In genomic region chr4:58551820-58552219, GRCm38 (mm10) we compare ENCODE assay signal across 8 mouse cellular contexts. TPM values are rescaled to one million over a fixed set of nuclear protein-coding genes. Genes with fewer than 3 reads are reported as not detected.
DNase-seq lines count a peak whose midpoint lies in the region; ATAC-seq and TF ChIP-seq lines count a peak whose summit lies in the region.

No protein-coding gene starts in this region.

- H3K4me3 ChIP-seq in bone marrow macrophage, adult 2 months (ENCODE audit: insufficient read depth, low read length), result peak overlapping the region; percentile 67; the same call in 1 of the 2 replicates
- H3K4me3 ChIP-seq in forebrain, embryonic 11.5 days (ENCODE audit: low read depth, low read length), result peak overlapping the region; percentile 62
- H3K4me3 ChIP-seq in lung, embryonic 14.5 days (ENCODE audit: low read depth, low read length), result peak overlapping the region; percentile 63

- H3K9ac ChIP-seq in forebrain, embryonic 11.5 days (ENCODE audit: low read length), result no peak overlapping the region
- H3K9ac ChIP-seq in lung, embryonic 14.5 days, result peak overlapping the region; percentile 76

- no peak for TF ChIP-seq POLR2A in bone marrow macrophage, adult 2 months (IDR thresholded peaks at IDR 0.05; ENCODE audit: borderline replicate concordance, low read depth, low read length)

- H3K4me1 ChIP-seq in bone marrow macrophage, adult 2 months (ENCODE audit: control insufficient read depth, insufficient read depth, low read length), result peaks cover under 1% of the 10 kb centered on the region; the same call in 1 of the 2 replicates
- H3K4me1 ChIP-seq in forebrain, embryonic 11.5 days (replicated peaks; ENCODE audit: control insufficient read depth, insufficient read depth, low read length), result peaks cover 5% of the 10 kb centered on the region; the same call in 1 of the 2 replicates
- H3K4me1 ChIP-seq in lung, embryonic 14.5 days (ENCODE audit: insufficient read depth), result peaks cover 11% of the 10 kb centered on the region; the same call in 1 of the 2 replicates

- peak; percentile 97 for TF ChIP-seq CTCF in bone marrow macrophage, adult 2 months (IDR thresholded peaks at IDR 0.05; ENCODE audit: low read depth, low read length)
- TF ChIP-seq CTCF in lung, embryonic 14.5 days (IDR thresholded peaks at IDR 0.05; ENCODE audit: low read depth), result peak; percentile 95

- WGBS in forebrain, embryonic 11.5 days, result 3% methylated on average over 4 of the region's 4 CpGs
- 7% methylated on average over 4 of the region's 4 CpGs for WGBS in lung, embryonic 14.5 days

- H3K27me3 ChIP-seq in forebrain, embryonic 11.5 days (ENCODE audit: control insufficient read depth, insufficient read depth, low read length), result no peaks in the 10 kb centered on the region
- H3K27me3 ChIP-seq in lung, embryonic 14.5 days (ENCODE audit: insufficient read depth, low read length), result no peaks in the 10 kb centered on the region

- intact Hi-C loops in heart, postnatal 10 days (cut with DNase I), result loop anchor here (2.0 to 10.0 kb wide), 3 partner anchors 110 to 287 kb away; no protein-coding TSS in a partner anchor

- H3K4me2 ChIP-seq in forebrain, embryonic 11.5 days (ENCODE audit: low read depth, low read length, severe bottlenecking), result peak overlapping the region; percentile 75; the same call in 1 of the 2 replicates
- peak overlapping the region; percentile 71 for H3K4me2 ChIP-seq in lung, embryonic 14.5 days

- no peaks in the 10 kb centered on the region for H3K9me3 ChIP-seq in forebrain, embryonic 11.5 days (ENCODE audit: control insufficient read depth, low read length)
- no peaks in the 10 kb centered on the region for H3K9me3 ChIP-seq in lung, embryonic 14.5 days (ENCODE audit: low read depth, low read length)

- DNase-seq in 416B (ENCODE audit: low read depth), result peak; percentile 86
- peak; percentile 95 for DNase-seq in forebrain, embryonic 11.5 days (ENCODE audit: low spot score)
- peak; percentile 82 to 84 for DNase-seq in heart, postnatal 10 days
- peak; percentile 54 to 83 for DNase-seq in kidney, postnatal 36 days
- DNase-seq in lung, embryonic 14.5 days, result peak; percentile 92
- peak; percentile 29 for DNase-seq in ovary, adult 18-20 months (ENCODE audit: low spot score)
- DNase-seq in thymus, postnatal 36 days, result peak; percentile 42 to 49

- no peaks in the 10 kb centered on the region for H3K36me3 ChIP-seq in forebrain, embryonic 11.5 days (ENCODE audit: control insufficient read depth, insufficient read depth, low read length)
- H3K36me3 ChIP-seq in lung, embryonic 14.5 days (ENCODE audit: insufficient read depth), result no peaks in the 10 kb centered on the region

- ATAC-seq in forebrain, embryonic 11.5 days (replicated peaks; ENCODE audit: low FRiP score), result no peak
- ATAC-seq in lung, embryonic 14.5 days (ENCODE audit: insufficient read depth), result no peak

- H3K27ac ChIP-seq in bone marrow macrophage, adult 2 months (ENCODE audit: insufficient read depth, low read depth, low read length), result no peak overlapping the region
- H3K27ac ChIP-seq in forebrain, embryonic 11.5 days (ENCODE audit: low read depth, low read length), result no peak overlapping the region
- H3K27ac ChIP-seq in lung, embryonic 14.5 days (ENCODE audit: low read depth), result peak overlapping the region; percentile 89; the same call in 1 of the 2 replicates

RNA-seq across cellular contexts. Expression of gene Lpar1, which starts 1.9 kb away (rescaled TPM):
- polyA plus RNA-seq in bone marrow macrophage, adult 2 months (2012; ENCODE audit: insufficient read depth, insufficient read length, missing spikeins), result 5.5 and 6.3 TPM in 2 replicates
- polyA plus RNA-seq in forebrain, embryonic 11.5 days (2014; fragmentation: Nextera tagmentation; extraction: Ambion mirVana), result 56.0 and 63.8 TPM in 2 replicates
- total RNA-seq in heart, postnatal 10 days (2021), result 10 to 100 TPM; 20.6 to 25.3 TPM
- polyA plus RNA-seq in lung, embryonic 14.5 days (2014; fragmentation: Nextera tagmentation; extraction: Ambion mirVana), result 30.3 and 35.8 TPM in 2 replicates

Comparison
In these comparisons a context has a peak if more than half of its experiments do, and no peak if none do; other contexts are left out.
1. DNase-seq: peak in every context shown above with its lines; median percentile 95 in forebrain, embryonic 11.5 days; 92 in lung, embryonic 14.5 days; 86 in 416B; 83 in heart, postnatal 10 days; 68 in kidney, postnatal 36 days; 46 in thymus, postnatal 36 days; 29 in ovary, adult 18-20 months.